ENCODE assay signal across 8 mouse cellular contexts in the genomic region with DNA sequence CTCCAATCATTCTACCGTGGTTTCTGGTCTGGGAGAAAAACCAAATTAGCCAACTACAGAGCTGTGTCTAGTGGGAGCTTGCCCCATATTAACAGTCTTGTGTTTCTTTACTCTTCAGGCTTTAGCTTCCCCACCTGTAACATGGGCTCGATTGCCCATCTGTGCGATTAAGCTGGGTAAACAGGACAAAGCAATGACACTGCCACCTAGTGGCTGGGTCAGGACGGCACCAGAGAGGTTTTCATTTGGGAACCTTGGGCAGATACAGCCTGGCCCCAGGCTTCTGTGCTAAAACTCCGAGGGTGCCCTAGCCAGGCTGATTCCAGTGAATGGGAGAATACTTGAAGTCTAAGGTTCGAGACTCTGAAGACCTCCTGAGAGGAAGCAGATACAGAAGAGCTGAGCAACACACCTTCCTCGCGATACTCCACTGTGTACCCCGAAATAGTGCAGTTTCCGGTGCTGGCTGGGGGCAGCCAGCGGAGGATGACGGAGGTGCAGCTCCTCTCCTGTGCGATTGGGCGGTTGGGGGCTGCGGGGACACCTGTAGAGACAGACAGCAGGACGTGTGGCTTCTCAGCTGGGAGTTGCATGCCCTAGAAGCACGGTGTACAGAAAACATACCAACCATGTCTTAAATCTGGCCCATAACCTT. TPM values are rescaled to one million over a fixed set of nuclear protein-coding genes. Genes with fewer than 3 reads are reported as not detected.
DNase-seq lines count a peak whose midpoint lies in the region; ATAC-seq and TF ChIP-seq lines count a peak whose summit lies in the region.

No protein-coding gene starts in this region.

- no peaks in the 10 kb centered on the region for H3K4me1 ChIP-seq in cerebellum, adult 2 months (ENCODE audit: control insufficient read depth, insufficient read depth, low read length)
- H3K4me1 ChIP-seq in limb, embryonic 11.5 days (ENCODE audit: control insufficient read depth, insufficient read depth, low read length): no peaks in the 10 kb centered on the region

- intact Hi-C loops in heart, postnatal 10 days (cut with DNase I): loop anchor here (1.0 to 2.0 kb wide), 2 partner anchors 38 to 167 kb away; no protein-coding TSS in a partner anchor

- no peak overlapping the region for H3K4me3 ChIP-seq in cerebellum, adult 2 months (replicated peaks; ENCODE audit: insufficient read depth, low read depth, low read length)
- H3K4me3 ChIP-seq in limb, embryonic 11.5 days (ENCODE audit: low read depth, low read length): no peak overlapping the region

- H3K36me3 ChIP-seq in limb, embryonic 11.5 days (ENCODE audit: control insufficient read depth, insufficient read depth, low read length): no peaks in the 10 kb centered on the region

- H3K27me3 ChIP-seq in cerebellum, adult 2 months (ENCODE audit: control insufficient read depth, insufficient read depth, low read length): no peaks in the 10 kb centered on the region
- H3K27me3 ChIP-seq in limb, embryonic 11.5 days (ENCODE audit: control insufficient read depth, insufficient read depth, low read length): no peaks in the 10 kb centered on the region

- ATAC-seq in cerebellum, adult (ENCODE audit: insufficient number of reproducible peaks, low FRiP score, low TSS enrichment): peak; percentile 67; the same call in 1 of the 2 replicates
- no peak for ATAC-seq in limb, embryonic 11.5 days (ENCODE audit: insufficient number of reproducible peaks, low FRiP score, low TSS enrichment, low read depth)

- H3K27ac ChIP-seq in cerebellum, adult 2 months (ENCODE audit: insufficient read depth, low read length): no peak overlapping the region
- no peak overlapping the region for H3K27ac ChIP-seq in limb, embryonic 11.5 days (replicated peaks; ENCODE audit: low read depth, low read length)

- peak; percentile 77 for TF ChIP-seq CTCF in cerebellum, adult 2 months (IDR thresholded peaks at IDR 0.05; ENCODE audit: borderline replicate concordance, insufficient read depth, low read depth, low read length)

- no peak overlapping the region for H3K9ac ChIP-seq in limb, embryonic 11.5 days (ENCODE audit: low read length)

- WGBS in cerebellum, adult 2 months: 59% methylated on average over 17 of the region's 17 CpGs
- WGBS in limb, embryonic 11.5 days: 61% methylated on average over 17 of the region's 17 CpGs

- no peak for DNase-seq in cerebellum, adult 11-12 months
- peak; percentile 47 for DNase-seq in ovary, postnatal 36 days (ENCODE audit: low spot score)
- no peak for DNase-seq in ovary, adult 18-20 months (ENCODE audit: low spot score)
- peak; percentile 35 to 49 for DNase-seq in cerebellum, adult 2 months
- peak; percentile 59 to 73 for DNase-seq in heart, postnatal 10 days
- DNase-seq in limb, embryonic 11.5 days (ENCODE audit: low spot score): peak; percentile 72
- peak; percentile 62 for DNase-seq in retina, postnatal 1 day

- H3K9me3 ChIP-seq in limb, embryonic 11.5 days (ENCODE audit: control insufficient read depth, low read length): no peaks in the 10 kb centered on the region

- TF ChIP-seq POLR2A in cerebellum, adult 2 months (IDR thresholded peaks at IDR 0.05; ENCODE audit: borderline replicate concordance, insufficient read depth, low read length): no peak

- H3K4me2 ChIP-seq in limb, embryonic 11.5 days (ENCODE audit: low read depth, severe bottlenecking): no peak overlapping the region

RNA-seq across cellular contexts. Expression of a gene that starts 21.6 kb away (rescaled TPM):
- polyA plus RNA-seq in cerebellum, adult 2 months (2012; rRNA removed): 12.5 and 12.7 TPM in 2 replicates
- 10 to 100 TPM; 12.0 to 12.1 TPM for total RNA-seq in heart, postnatal 10 days (2021)
- polyA plus RNA-seq in limb, embryonic 11.5 days (2014; fragmentation: Nextera tagmentation; extraction: Ambion mirVana): 96.4 and 99.1 TPM in 2 replicates

Comparison
In these comparisons a context has a peak if more than half of its experiments do, and no peak if none do; other contexts are left out.
1. DNase-seq: peak in ovary, postnatal 36 days (single experiment), cerebellum, adult 2 months (2 of 2), heart, postnatal 10 days (2 of 2), limb, embryonic 11.5 days (single experiment) and retina, postnatal 1 day (single experiment); none in cerebellum, adult 11-12 months (single experiment) and ovary, adult 18-20 months (single experiment).